ENCODE assay signal across 22 mouse cellular contexts in the genomic region with DNA sequence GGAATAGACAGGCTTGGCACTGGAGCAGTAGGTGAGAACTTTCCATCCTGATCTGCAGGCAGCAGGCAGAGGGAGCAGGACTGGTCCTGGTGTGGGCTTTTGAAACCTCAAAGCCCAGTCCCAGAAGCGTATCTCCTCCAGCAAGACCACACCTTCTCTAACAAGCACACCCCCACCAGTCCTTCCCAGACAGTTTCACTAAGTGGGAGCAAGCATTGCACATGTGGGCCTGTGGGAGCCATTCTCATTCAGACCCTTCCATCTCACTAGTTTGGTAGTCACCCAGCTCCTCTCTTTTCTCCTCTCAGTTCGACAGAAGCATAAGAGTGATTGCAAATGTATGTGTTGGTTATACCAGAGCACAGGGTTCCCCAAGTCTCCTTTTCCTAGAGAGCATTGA. TPM values are rescaled to one million over a fixed set of nuclear protein-coding genes. Genes with fewer than 3 reads are reported as not detected.
DNase-seq lines count a peak whose midpoint lies in the region; ATAC-seq and TF ChIP-seq lines count a peak whose summit lies in the region.
"Had no signal": no experiment of that assay in that cellular context is flagged by ENCODE, and none has a peak within 500 bp of the region (broad histone marks: within the 10 kb centered on the region; RNA-seq: fewer than 3 reads in every experiment).

No protein-coding gene starts in this region.

- peak; percentile 3 for DNase-seq in lung, postnatal 0 days (ENCODE audit: low spot score)
- no peak for DNase-seq in lung, adult 18-20 months
- peak; percentile 54 for DNase-seq in R1 (ENCODE audit: low read depth, low spot score)
- no peak for DNase-seq in cerebellum, adult 9-11 months
- no peak for DNase-seq in frontal cortex, postnatal 14 days (ENCODE audit: low spot score in 2 of 2)
- no peak for DNase-seq in retina, embryonic 14.5 days (ENCODE audit: low spot score)
- DNase-seq: adrenal gland, postnatal 10 days; cerebellum, adult 11 months; cerebellum, adult 8-10 months; cerebellum, postnatal 25 days; gastrocnemius, adult 2 months; heart, adult 2 months; kidney, adult 8-10 months had no signal

- no peak overlapping the region for H3K4me3 ChIP-seq in lung, postnatal 0 days (ENCODE audit: low read depth, low read length)
- no peak overlapping the region for H3K4me3 ChIP-seq in intestine, embryonic 16.5 days (ENCODE audit: low read length)
- H3K4me3 ChIP-seq: embryonic facial prominence, embryonic 13.5 days; forebrain, embryonic 12.5 days; gastrocnemius, adult 2 months; heart, adult 2 months; heart, embryonic 15.5 days; hindbrain, embryonic 10.5 days had no signal

- no peak for TF ChIP-seq CTCF in lung, postnatal 0 days (IDR thresholded peaks at IDR 0.05)

- no peak overlapping the region for H3K9ac ChIP-seq in lung, postnatal 0 days (replicated peaks; ENCODE audit: low read depth)
- no peak overlapping the region for H3K9ac ChIP-seq in intestine, embryonic 16.5 days (ENCODE audit: low read depth, low read length)
- H3K9ac ChIP-seq: embryonic facial prominence, embryonic 13.5 days; forebrain, embryonic 12.5 days; heart, embryonic 15.5 days; hindbrain, embryonic 14.5 days had no signal

- ATAC-seq in lung, postnatal 0 days, result no peak
- ATAC-seq in intestine, embryonic 16.5 days, result no peak
- ATAC-seq: forebrain, embryonic 16.5 days; Patski had no signal

- H3K27me3 ChIP-seq in lung, postnatal 0 days (replicated peaks; ENCODE audit: insufficient read depth, low read length), result no peaks in the 10 kb centered on the region
- H3K27me3 ChIP-seq in intestine, embryonic 16.5 days (replicated peaks; ENCODE audit: control insufficient read depth, insufficient read depth, low read length), result no peaks in the 10 kb centered on the region
- H3K27me3 ChIP-seq: embryonic facial prominence, embryonic 13.5 days; forebrain, embryonic 12.5 days; heart, embryonic 15.5 days; Patski had no signal

- TF ChIP-seq EP300 in lung, postnatal 0 days (IDR thresholded peaks at IDR 0.05), result no peak

- no peaks in the 10 kb centered on the region for H3K36me3 ChIP-seq in lung, postnatal 0 days (ENCODE audit: insufficient read depth, low read length)
- no peaks in the 10 kb centered on the region for H3K36me3 ChIP-seq in intestine, embryonic 16.5 days (ENCODE audit: control insufficient read depth, insufficient read depth, low read length)
- H3K36me3 ChIP-seq: heart, embryonic 15.5 days had no signal

- WGBS in lung, postnatal 0 days, result 83% methylated on average over 2 of the region's 2 CpGs
- 90% methylated on average over 2 of the region's 2 CpGs for WGBS in intestine, embryonic 16.5 days

- H3K4me1 ChIP-seq in lung, postnatal 0 days (ENCODE audit: insufficient read depth, low read depth, low read length), result peaks cover 8% of the 10 kb centered on the region
- H3K4me1 ChIP-seq in intestine, embryonic 16.5 days (ENCODE audit: control insufficient read depth, insufficient read depth, low read length), result peaks cover 14% of the 10 kb centered on the region

- H3K9me3 ChIP-seq in lung, postnatal 0 days (ENCODE audit: low read length), result no peaks in the 10 kb centered on the region
- no peaks in the 10 kb centered on the region for H3K9me3 ChIP-seq in intestine, embryonic 16.5 days (ENCODE audit: control insufficient read depth, low read length)
- H3K9me3 ChIP-seq: embryonic facial prominence, embryonic 13.5 days; forebrain, embryonic 12.5 days; heart, embryonic 15.5 days; hindbrain, embryonic 10.5 days had no signal

- H3K4me2 ChIP-seq in lung, postnatal 0 days (replicated peaks; ENCODE audit: low read depth, low read length), result no peak overlapping the region
- H3K4me2 ChIP-seq in intestine, embryonic 16.5 days (ENCODE audit: low read depth, low read length), result no peak overlapping the region
- H3K4me2 ChIP-seq: embryonic facial prominence, embryonic 13.5 days; forebrain, embryonic 12.5 days; heart, embryonic 11.5 days; heart, embryonic 15.5 days; hindbrain, embryonic 14.5 days had no signal

- H3K27ac ChIP-seq in lung, postnatal 0 days (ENCODE audit: low read length), result no peak overlapping the region
- H3K27ac ChIP-seq in intestine, embryonic 16.5 days (ENCODE audit: low read length), result peak overlapping the region; percentile 84
- H3K27ac ChIP-seq: embryonic facial prominence, embryonic 13.5 days; forebrain, embryonic 12.5 days; gastrocnemius, adult 2 months; heart, adult 2 months; heart, embryonic 15.5 days; hindbrain, embryonic 10.5 days; hindbrain, embryonic 14.5 days had no signal

RNA-seq across cellular contexts. Expression of a gene that starts 5.6 kb away (rescaled TPM):
- polyA plus RNA-seq in lung, postnatal 0 days (2015; fragmentation: Nextera tagmentation; extraction: Ambion mirVana), result 26.1 and 33.4 TPM in 2 replicates
- 48.9 and 50.7 TPM in 2 replicates for polyA plus RNA-seq in intestine, embryonic 16.5 days (2015; fragmentation: Nextera tagmentation; extraction: Ambion mirVana)

Comparison
In these comparisons a context has a peak if more than half of its experiments do, and no peak if none do; other contexts are left out.
1. DNase-seq: peak in lung, postnatal 0 days (single experiment) and R1 (single experiment); none in lung, adult 18-20 months (0 of 2), cerebellum, adult 9-11 months (single experiment), frontal cortex, postnatal 14 days (0 of 2) and retina, embryonic 14.5 days (single experiment).